Mouse (Mus musculus) MEL-GATA-1-ER (cell line): ENCODE data around the gene Slc35f1.
"Not testable (repeated sequence)": the region's sequence is repeated elsewhere in the genome, so short reads cannot be mapped to it uniquely, and the experiment has no call there.

ENCODE experiments used
- DNase-seq: peaks from one replicate; pipeline ENCODE4 v3.0.0-alpha.2; 2012; ENCODE audit warnings: low read depth; ENCODE audit errors: extremely low read depth

Gene Slc35f1

DNA sequence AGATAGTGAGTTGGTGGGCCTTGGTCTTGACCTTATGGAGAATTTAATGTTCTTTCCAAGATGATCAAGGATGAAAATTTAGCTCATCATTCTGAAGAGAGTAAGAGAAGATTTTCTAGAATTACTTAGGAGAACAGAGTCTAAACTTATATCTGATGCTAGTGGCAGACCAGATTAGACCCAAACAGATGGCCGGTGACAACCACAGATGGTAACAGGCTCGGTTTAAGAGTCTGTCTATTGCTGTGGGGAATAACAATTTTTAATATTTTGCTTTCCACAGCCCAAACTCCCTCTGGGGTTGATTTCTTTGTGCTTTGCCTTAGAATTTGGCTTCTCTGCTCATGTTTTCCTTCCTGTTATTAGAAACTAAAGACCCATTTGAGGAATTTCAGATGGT lies 96.7 kb downstream of the Slc35f1 start:
- no peak for DNase-seq

- no peak for DNase-seq
Observed at GRCm38 (mm10) chr10:52791560-52791959, 101.2 kb downstream of the Slc35f1 start.

GRCm38 (mm10) chr10:52797454-52797853 lies 107.1 kb downstream of the Slc35f1 start:
- no peak for DNase-seq

- no peak for DNase-seq
Observed at GRCm38 (mm10) chr10:52807808-52808207, 117.5 kb downstream of the Slc35f1 start.

- no peak for DNase-seq
Observed at GRCm38 (mm10) chr10:52812861-52813260, 122.5 kb downstream of the Slc35f1 start.

GRCm38 (mm10) chr10:52814358-52814757 lies 124.0 kb downstream of the Slc35f1 start:
- DNase-seq = no peak

- no peak for DNase-seq
Observed at GRCm38 (mm10) chr10:52819661-52820060, 129.3 kb downstream of the Slc35f1 start.

GRCm38 (mm10) chr10:52822909-52823308 lies 132.6 kb downstream of the Slc35f1 start:
- no peak for DNase-seq

- no peak for DNase-seq
Observed at GRCm38 (mm10) chr10:52825746-52826145, 135.4 kb downstream of the Slc35f1 start.

- no peak for DNase-seq
Observed at GRCm38 (mm10) chr10:52840819-52841218, 150.5 kb downstream of the Slc35f1 start.

DNA sequence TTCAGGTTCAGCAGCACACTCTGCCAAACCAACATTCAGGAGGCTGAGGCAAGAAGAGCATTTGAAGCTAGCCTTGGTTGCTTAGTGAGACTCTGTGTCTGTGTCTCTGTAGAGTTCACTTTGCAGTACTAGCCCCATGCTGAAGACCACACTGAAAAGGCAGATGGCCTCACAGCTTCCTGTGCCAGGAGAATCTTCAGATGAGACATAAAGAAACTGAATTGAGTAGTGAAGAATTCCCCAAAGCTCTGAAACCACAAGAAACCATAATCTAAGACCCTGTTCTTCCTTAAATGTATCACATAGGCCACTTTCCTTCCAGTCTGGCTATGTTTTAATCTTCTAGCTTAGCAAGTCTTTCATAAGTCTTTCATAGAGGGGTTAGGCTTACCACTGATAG lies 161.7 kb downstream of the Slc35f1 start:
- no peak for DNase-seq

DNA sequence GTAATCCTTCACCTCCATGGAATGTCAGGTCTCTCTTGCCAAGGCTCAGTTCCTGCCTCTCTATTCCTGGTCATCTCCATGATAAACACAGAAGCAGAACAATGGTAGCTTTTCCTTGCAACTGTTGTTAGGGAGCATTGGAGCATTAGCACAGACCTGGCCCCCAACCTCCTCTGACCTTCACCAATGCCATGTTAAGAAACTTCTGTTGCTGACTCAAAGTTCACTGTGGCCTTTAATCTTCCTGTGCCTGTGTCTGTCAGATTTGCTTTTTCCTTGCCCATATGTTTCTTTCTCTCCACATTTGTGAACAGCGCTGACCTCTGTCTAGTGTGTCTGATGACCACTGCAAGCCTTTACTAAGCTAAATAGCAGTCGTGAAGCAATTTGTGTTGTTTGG lies 170.5 kb downstream of the Slc35f1 start:
- no peak for DNase-seq

GRCm38 (mm10) chr10:52864936-52865335 lies 174.6 kb downstream of the Slc35f1 start:
- DNase-seq = no peak

DNA sequence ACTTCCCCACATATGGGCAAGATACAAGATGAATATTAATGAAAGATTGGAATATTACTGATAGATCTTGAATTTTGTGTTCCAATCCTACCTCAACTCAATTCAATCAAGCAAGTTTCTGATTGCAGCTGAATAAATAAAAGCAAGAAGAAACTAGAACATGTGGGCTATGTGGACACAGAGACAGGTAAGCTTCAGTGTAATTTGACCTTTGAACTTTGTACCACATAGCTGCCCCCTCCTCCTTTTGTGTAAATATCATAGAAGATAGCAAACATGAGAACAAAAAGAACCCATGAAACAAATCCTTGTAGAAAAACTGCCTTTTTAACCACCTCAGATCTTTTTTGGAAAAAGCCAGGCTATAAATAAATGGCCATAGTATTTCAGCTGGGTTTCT lies 180.8 kb downstream of the Slc35f1 start:
- no peak for DNase-seq

- no peak for DNase-seq
Observed at GRCm38 (mm10) chr10:52874133-52874532, 183.8 kb downstream of the Slc35f1 start.

DNA sequence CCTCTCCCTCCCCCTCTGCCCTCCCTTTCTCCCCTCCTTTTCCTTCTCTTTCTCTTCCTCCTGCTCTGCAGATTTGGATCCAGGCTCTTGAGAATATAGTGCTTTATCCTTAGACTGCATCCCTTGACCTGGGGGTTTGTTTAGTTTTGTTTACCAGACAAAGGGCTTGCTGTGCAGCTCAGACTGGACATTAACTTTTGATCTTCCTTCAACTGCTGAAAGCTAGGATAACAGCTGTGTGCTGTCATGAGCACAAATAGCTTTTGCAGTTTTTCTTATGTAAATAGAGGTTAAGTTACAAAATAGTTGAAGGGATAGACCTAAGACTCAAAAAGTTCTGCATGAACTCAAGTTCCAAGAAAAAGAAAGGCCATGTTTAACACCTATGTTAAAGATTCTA lies 184.4 kb downstream of the Slc35f1 start:
- DNase-seq = no peak

- DNase-seq = no peak
Observed at GRCm38 (mm10) chr10:52877263-52878021, 187.1 kb downstream of the Slc35f1 start.

DNA sequence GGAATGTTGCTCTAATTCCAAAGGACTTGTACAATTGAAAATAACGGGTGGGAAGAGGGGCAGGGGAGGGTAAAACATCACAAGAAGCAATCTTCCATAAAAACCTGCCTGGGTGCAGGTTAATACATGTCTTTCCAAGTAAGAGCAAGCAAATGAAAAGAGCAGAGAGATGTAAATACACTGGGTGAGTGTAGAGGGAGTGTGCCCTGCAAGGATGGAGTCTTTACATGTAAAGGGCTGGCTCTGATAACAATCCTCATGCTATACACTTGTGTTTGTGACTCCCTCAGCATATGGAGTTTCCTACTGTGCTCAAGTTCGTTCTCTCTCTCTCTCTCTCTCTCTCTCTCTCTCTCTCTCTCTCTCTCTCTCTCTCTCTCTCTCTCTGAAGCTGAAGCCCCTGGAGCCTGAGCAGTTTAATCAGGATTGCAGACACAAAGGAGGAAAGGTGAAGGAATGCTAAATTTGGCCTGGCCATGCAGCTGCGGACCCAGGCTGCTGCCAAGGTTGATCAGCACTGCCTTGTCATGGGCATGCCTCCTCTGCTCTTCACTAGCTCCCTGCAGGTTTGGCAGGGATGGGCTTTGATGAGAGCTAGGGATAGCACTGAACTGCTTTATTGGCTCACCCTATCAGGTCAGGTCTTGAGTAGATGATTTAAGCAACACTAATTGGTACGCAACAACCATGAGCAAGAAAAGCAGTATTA lies 187.9 kb downstream of the Slc35f1 start:
- DNase-seq = no peak

DNA sequence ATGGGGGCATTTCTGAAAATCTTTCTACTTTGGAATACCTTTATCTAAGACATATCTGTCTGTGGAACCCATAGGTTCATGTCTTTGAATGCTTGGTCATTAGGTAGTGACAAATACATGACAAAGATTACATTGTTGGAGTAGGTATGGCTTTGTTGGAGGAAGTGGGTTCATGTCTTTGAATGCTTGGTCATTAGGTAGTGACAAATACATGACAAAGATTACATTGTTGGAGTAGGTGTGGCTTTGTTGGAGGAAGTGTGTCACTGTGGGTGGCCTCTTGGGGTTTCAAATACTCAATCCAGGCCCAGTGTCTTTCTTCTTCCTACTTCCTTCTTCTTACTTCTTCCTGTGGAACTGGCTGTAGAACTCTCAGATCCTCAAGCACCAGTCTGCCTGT lies 206.4 kb downstream of the Slc35f1 start:
- DNase-seq = not testable (repeated sequence)

DNA sequence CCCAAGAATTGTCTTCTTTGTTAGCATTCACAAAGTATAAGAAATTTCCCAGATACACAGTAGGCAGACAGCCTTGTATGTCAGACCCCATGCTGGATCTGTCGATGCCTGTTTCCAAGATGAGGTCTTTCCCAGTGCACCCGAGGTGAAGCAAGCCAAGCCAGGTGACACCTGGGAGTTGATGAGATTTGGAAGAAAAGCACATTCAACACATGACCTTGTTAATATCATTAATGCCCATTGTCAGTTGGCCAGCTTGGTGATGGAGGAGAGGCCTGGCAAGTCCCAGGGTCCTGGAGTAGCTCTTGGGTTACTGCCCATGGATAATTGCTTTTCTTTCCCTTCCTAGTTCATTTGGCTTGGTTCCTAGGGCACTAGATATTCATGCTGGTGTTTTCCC lies 214.6 kb downstream of the Slc35f1 start:
- no peak for DNase-seq

DNA sequence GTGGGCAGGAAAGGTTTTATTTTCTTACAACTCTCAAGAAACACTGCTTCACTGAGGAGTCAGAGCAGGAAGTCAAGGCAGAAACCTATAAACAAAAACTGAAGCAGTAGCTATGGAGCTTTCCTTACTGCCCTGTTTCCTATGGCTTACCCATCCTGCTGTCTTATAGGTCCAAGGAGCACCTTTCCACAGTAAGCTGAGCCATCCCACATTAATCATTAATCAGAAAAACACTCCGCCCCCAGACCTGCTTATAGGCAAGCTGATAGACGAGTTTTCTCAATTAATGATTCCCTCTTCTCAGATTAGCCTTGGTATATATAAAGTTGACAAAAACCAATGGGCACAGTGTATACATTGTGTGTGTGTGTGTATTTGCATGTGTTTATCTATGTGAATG lies 221.4 kb downstream of the Slc35f1 start:
- no peak for DNase-seq

GRCm38 (mm10) chr10:52918715-52919114 lies 228.4 kb downstream of the Slc35f1 start:
- no peak for DNase-seq

GRCm38 (mm10) chr10:52923143-52923542 lies 232.8 kb downstream of the Slc35f1 start:
- no peak for DNase-seq
